Mouse (Mus musculus) heart, adult 8-10 months (tissue): ENCODE measurements around the gene Unc5c. TPM values are rescaled to one million over a fixed set of nuclear protein-coding genes. Genes with fewer than 3 reads are reported as not detected.

Experiments
- DNase-seq: peaks from one replicate; pipeline ENCODE4 v3.0.0; 2022; ENCODE audit warnings: low spot score
- total RNA-seq, 4 experiments: library from RNA; stranded (reverse); gene quantifications; 2 replicates each; pipeline ENCODE4 v1.2.4; 2022

The Unc5c gene
- total RNA-seq, 4 experiments from 2014 or later, result 0.29 to 0.72 (median 0.35) TPM

GRCm38 (mm10) chr3:141597974-141598373 is 133.0 kb downstream of the Unc5c start:
- DNase-seq, result no peak

GRCm38 (mm10) chr3:141598936-141599335 is 133.9 kb downstream of the Unc5c start:
- DNase-seq, result no peak

- DNase-seq, result no peak
These were observed 136.1 kb downstream of the Unc5c start for GRCm38 (mm10) chr3:141601072-141601549.

- DNase-seq, result no peak
These were observed 151.7 kb downstream of the Unc5c start for GRCm38 (mm10) chr3:141616718-141617117.

GRCm38 (mm10) chr3:141618675-141619074 is 153.7 kb downstream of the Unc5c start:
- DNase-seq, result no peak

- no peak for DNase-seq
These were observed 156.5 kb downstream of the Unc5c start for GRCm38 (mm10) chr3:141621496-141621895.

- DNase-seq, result no peak
These were observed 162.1 kb downstream of the Unc5c start for GRCm38 (mm10) chr3:141626935-141627638.

- DNase-seq, result no peak
These were observed 162.6 kb downstream of the Unc5c start for GRCm38 (mm10) chr3:141627639-141627977.

- no peak for DNase-seq
These were observed 164.4 kb downstream of the Unc5c start for GRCm38 (mm10) chr3:141629431-141629830.

- no peak for DNase-seq
These were observed 172.9 kb downstream of the Unc5c start for GRCm38 (mm10) chr3:141637900-141638299.

GRCm38 (mm10) chr3:141644264-141644663 is 179.2 kb downstream of the Unc5c start:
- no peak for DNase-seq

GRCm38 (mm10) chr3:141646588-141646987 is 181.6 kb downstream of the Unc5c start:
- no peak for DNase-seq

GRCm38 (mm10) chr3:141650658-141651057 is 185.6 kb downstream of the Unc5c start:
- DNase-seq, result no peak

- DNase-seq, result no peak
These were observed 188.9 kb downstream of the Unc5c start for GRCm38 (mm10) chr3:141653915-141654314.

GRCm38 (mm10) chr3:141659041-141659789 is 194.2 kb downstream of the Unc5c start:
- DNase-seq, result no peak

- no peak for DNase-seq
These were observed 195.3 kb downstream of the Unc5c start for GRCm38 (mm10) chr3:141660065-141661062.

- DNase-seq, result no peak
These were observed 224.1 kb downstream of the Unc5c start for GRCm38 (mm10) chr3:141689113-141689512.

GRCm38 (mm10) chr3:141690676-141691075 is 225.7 kb downstream of the Unc5c start:
- DNase-seq, result no peak

- no peak for DNase-seq
These were observed 226.4 kb downstream of the Unc5c start for GRCm38 (mm10) chr3:141691418-141691817.

- no peak for DNase-seq
These were observed 226.8 kb downstream of the Unc5c start for GRCm38 (mm10) chr3:141691846-141692245.

- no peak for DNase-seq
These were observed 234.2 kb downstream of the Unc5c start for GRCm38 (mm10) chr3:141699177-141699576.
